Mouse (Mus musculus): Measurements from ENCODE around the gene Cphx1.
"Not testable (repeated sequence)": the region's sequence is repeated elsewhere in the genome, so short reads cannot be mapped to it uniquely, and the experiment has no call there.

DNA sequence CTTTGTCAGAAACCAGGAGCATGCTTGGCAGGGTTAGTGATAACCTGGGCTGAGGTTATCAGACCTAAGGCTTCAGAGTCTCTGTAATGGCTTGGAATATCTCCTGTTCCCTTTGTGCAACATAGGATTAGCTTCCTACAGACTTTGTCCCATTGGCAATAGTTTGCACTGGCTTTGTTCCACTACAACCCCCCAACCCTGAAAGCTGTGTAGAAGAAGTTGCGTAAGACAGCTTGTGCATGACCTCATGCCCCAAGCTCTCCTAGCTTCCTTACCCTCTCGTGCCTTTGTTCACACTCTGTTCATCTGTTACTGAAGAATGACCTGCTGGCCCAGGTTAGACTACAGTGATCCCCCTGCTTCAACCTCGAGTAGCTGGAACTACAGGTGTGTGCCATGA is 19.8 kb downstream of the Cphx1 start:
- TF ChIP-seq CTCF (IDR thresholded peaks at IDR 0.05; ENCODE audit: borderline replicate concordance, insufficient read depth, low read depth, low read length); POLR2A (IDR thresholded peaks at IDR 0.05; ENCODE audit: borderline replicate concordance, insufficient read depth, low read length): not testable (repeated sequence)
